Mouse (Mus musculus): ENCODE measurements at regions not wholly inside any gene's neighbourhood (a gene's known extent, or its start where the extent isn't known, plus 50 kb on each side); places are given as distances from the start of the nearest gene placed in this dataset.
A peak's percentile ranks its signal among the peaks of the same experiment; 100 is the strongest.

- Histone ChIP-seq H3K9me3 (ENCODE audit: control insufficient read depth, low read length) (no peaks in the 10 kb centered on the region), H3K36me3 (ENCODE audit: control insufficient read depth, insufficient read depth, low read length) (no peaks in the 10 kb centered on the region), H3K27ac (replicated peaks; ENCODE audit: low read depth, low read length) (no peak overlapping the region), H3K27me3 (ENCODE audit: control insufficient read depth, insufficient read depth, low read length) (no peaks in the 10 kb centered on the region), H3K4me2 (replicated peaks; ENCODE audit: low read depth, low read length, severe bottlenecking) (no peak overlapping the region), H3K4me3 (replicated peaks; ENCODE audit: low read length) (no peak overlapping the region), H3K9ac (ENCODE audit: low read depth, low read length, severe bottlenecking) (no peak overlapping the region), H3K4me1 (ENCODE audit: control insufficient read depth, insufficient read depth, low read length) (no peaks in the 10 kb centered on the region)
- WGBS, result 74% methylated on average over 12 of the region's 12 CpGs
- DNase-seq (ENCODE audit: low spot score), result no peak
- ATAC-seq (ENCODE audit: low FRiP score, low read depth), result no peak
- TF ChIP-seq POLR2A (IDR thresholded peaks at IDR 0.05; ENCODE audit: borderline replicate concordance, extremely low read depth, insufficient read depth, insufficient read length), result no peak
Observed at GRCm38 (mm10) chr15:61689776-61690397, 767.1 kb upstream of the A1bg start.

GRCm38 (mm10) chr15:61682968-61683367 is 760.2 kb upstream of the A1bg start:
- TF ChIP-seq POLR2A (IDR thresholded peaks at IDR 0.05; ENCODE audit: borderline replicate concordance, extremely low read depth, insufficient read depth, insufficient read length), result no peak
- no peaks in the 10 kb centered on the region for H3K36me3 ChIP-seq (ENCODE audit: control insufficient read depth, insufficient read depth, low read length)
- no peak overlapping the region for H3K27ac ChIP-seq (replicated peaks; ENCODE audit: low read depth, low read length)
- WGBS, result 68% methylated on average over 4 of the region's 4 CpGs
- no peak overlapping the region for H3K4me3 ChIP-seq (replicated peaks; ENCODE audit: low read length)
- no peaks in the 10 kb centered on the region for H3K4me1 ChIP-seq (ENCODE audit: control insufficient read depth, insufficient read depth, low read length)
- H3K9ac ChIP-seq (ENCODE audit: low read depth, low read length, severe bottlenecking), result no peak overlapping the region
- H3K4me2 ChIP-seq (replicated peaks; ENCODE audit: low read depth, low read length, severe bottlenecking), result no peak overlapping the region
- ATAC-seq (ENCODE audit: low FRiP score, low read depth), result no peak
- no peak for DNase-seq (ENCODE audit: low spot score)
- H3K27me3 ChIP-seq (ENCODE audit: control insufficient read depth, insufficient read depth, low read length), result no peaks in the 10 kb centered on the region
- no peaks in the 10 kb centered on the region for H3K9me3 ChIP-seq (ENCODE audit: control insufficient read depth, low read length)

DNA sequence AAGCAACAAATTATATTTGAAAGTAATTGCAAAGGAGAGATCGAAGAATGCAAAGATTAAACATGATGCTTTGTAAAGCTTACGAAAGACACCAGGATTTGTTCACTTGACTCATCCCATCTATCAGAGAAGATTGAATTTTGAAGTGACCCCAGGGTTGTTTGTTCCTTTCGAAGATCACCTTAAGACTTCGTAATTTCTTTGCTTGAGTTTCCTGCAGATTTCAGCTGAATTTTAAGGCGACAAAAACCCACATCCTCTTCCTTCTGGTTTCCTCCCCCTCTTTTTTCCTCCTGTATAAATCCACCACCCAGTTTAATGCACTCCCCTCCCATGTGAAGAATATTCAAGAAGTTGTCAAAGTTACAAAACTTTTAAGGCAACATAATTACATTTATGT is 747.7 kb upstream of the A1bg start:
- no peak overlapping the region for H3K4me3 ChIP-seq (replicated peaks; ENCODE audit: low read length)
- H3K4me2 ChIP-seq (replicated peaks; ENCODE audit: low read depth, low read length, severe bottlenecking), result no peak overlapping the region
- no peak for ATAC-seq (ENCODE audit: low FRiP score, low read depth)
- TF ChIP-seq POLR2A (IDR thresholded peaks at IDR 0.05; ENCODE audit: borderline replicate concordance, extremely low read depth, insufficient read depth, insufficient read length), result no peak
- 82% methylated on average over 5 of the region's 5 CpGs for WGBS
- H3K9me3 ChIP-seq (ENCODE audit: control insufficient read depth, low read length), result no peaks in the 10 kb centered on the region
- no peaks in the 10 kb centered on the region for H3K36me3 ChIP-seq (ENCODE audit: control insufficient read depth, insufficient read depth, low read length)
- no peak for DNase-seq (ENCODE audit: low spot score)
- H3K9ac ChIP-seq (ENCODE audit: low read depth, low read length, severe bottlenecking), result no peak overlapping the region
- no peaks in the 10 kb centered on the region for H3K27me3 ChIP-seq (ENCODE audit: control insufficient read depth, insufficient read depth, low read length)
- H3K4me1 ChIP-seq (ENCODE audit: control insufficient read depth, insufficient read depth, low read length), result no peaks in the 10 kb centered on the region
- no peak overlapping the region for H3K27ac ChIP-seq (replicated peaks; ENCODE audit: low read depth, low read length)

DNA sequence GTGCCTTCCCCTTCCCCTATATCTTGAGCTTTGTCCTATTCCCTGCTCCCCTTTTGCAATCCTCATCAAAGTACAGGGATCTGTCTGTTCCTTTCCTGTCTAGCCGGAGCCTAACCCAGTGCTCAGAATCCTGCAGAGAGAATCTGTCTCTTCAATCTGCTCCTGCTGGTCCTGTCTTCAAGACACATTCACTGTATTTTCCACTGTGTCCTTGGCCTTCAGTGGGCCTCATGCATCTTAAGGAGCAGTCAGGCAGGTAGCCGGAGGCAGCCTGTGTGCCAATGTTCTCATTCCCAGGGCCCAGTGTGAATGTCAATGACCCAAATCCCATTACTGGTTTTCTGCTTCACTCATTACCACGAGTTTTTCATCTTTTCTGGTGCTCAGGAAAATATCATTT is 737.8 kb upstream of the A1bg start:
- TF ChIP-seq POLR2A (IDR thresholded peaks at IDR 0.05; ENCODE audit: borderline replicate concordance, extremely low read depth, insufficient read depth, insufficient read length), result no peak
- Histone ChIP-seq H3K27ac (replicated peaks; ENCODE audit: low read depth, low read length) (no peak overlapping the region), H3K9me3 (ENCODE audit: control insufficient read depth, low read length) (no peaks in the 10 kb centered on the region), H3K36me3 (ENCODE audit: control insufficient read depth, insufficient read depth, low read length) (no peaks in the 10 kb centered on the region), H3K4me3 (replicated peaks; ENCODE audit: low read length) (no peak overlapping the region), H3K9ac (ENCODE audit: low read depth, low read length, severe bottlenecking) (no peak overlapping the region), H3K4me2 (replicated peaks; ENCODE audit: low read depth, low read length, severe bottlenecking) (no peak overlapping the region), H3K27me3 (ENCODE audit: control insufficient read depth, insufficient read depth, low read length) (no peaks in the 10 kb centered on the region), H3K4me1 (ENCODE audit: control insufficient read depth, insufficient read depth, low read length) (no peaks in the 10 kb centered on the region)
- WGBS, result 62% methylated on average over 3 of the region's 3 CpGs
- DNase-seq (ENCODE audit: low spot score) (no peak), ATAC-seq (ENCODE audit: low FRiP score, low read depth) (no peak)

DNA sequence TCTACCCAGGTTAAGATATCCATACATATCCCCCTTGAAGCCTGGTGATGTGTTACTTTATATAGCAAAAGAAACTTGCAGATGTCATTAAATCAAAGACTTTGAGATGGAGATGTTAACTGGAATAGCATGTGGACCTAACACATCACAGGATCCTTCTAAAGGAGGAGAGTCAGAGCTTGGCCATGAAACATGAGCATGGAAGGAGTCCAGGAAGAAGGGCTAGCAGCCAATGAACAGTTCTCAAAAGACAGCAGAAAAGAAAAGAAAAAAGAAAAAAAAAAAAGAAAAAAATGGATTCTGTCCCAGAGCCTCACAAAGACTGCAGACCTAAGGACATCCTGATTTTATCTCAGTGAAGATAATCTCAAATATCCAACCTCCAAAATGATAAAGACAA is 734.1 kb upstream of the A1bg start:
- no peak overlapping the region for H3K27ac ChIP-seq (replicated peaks; ENCODE audit: low read depth, low read length)
- no peaks in the 10 kb centered on the region for H3K4me1 ChIP-seq (ENCODE audit: control insufficient read depth, insufficient read depth, low read length)
- no peaks in the 10 kb centered on the region for H3K36me3 ChIP-seq (ENCODE audit: control insufficient read depth, insufficient read depth, low read length)
- H3K4me2 ChIP-seq (replicated peaks; ENCODE audit: low read depth, low read length, severe bottlenecking), result no peak overlapping the region
- H3K4me3 ChIP-seq (replicated peaks; ENCODE audit: low read length), result no peak overlapping the region
- no peak overlapping the region for H3K9ac ChIP-seq (ENCODE audit: low read depth, low read length, severe bottlenecking)
- H3K9me3 ChIP-seq (ENCODE audit: control insufficient read depth, low read length), result no peaks in the 10 kb centered on the region
- ATAC-seq (ENCODE audit: low FRiP score, low read depth), result no peak
- no peak for TF ChIP-seq POLR2A (IDR thresholded peaks at IDR 0.05; ENCODE audit: borderline replicate concordance, extremely low read depth, insufficient read depth, insufficient read length)
- H3K27me3 ChIP-seq (ENCODE audit: control insufficient read depth, insufficient read depth, low read length), result no peaks in the 10 kb centered on the region
- DNase-seq (ENCODE audit: low spot score), result peak; percentile 41

GRCm38 (mm10) chr15:61654846-61655245 is 732.0 kb upstream of the A1bg start:
- Histone ChIP-seq H3K4me1 (ENCODE audit: control insufficient read depth, insufficient read depth, low read length) (no peaks in the 10 kb centered on the region), H3K4me3 (replicated peaks; ENCODE audit: low read length) (no peak overlapping the region), H3K36me3 (ENCODE audit: control insufficient read depth, insufficient read depth, low read length) (no peaks in the 10 kb centered on the region), H3K27ac (replicated peaks; ENCODE audit: low read depth, low read length) (no peak overlapping the region), H3K9ac (ENCODE audit: low read depth, low read length, severe bottlenecking) (no peak overlapping the region), H3K4me2 (replicated peaks; ENCODE audit: low read depth, low read length, severe bottlenecking) (no peak overlapping the region), H3K27me3 (ENCODE audit: control insufficient read depth, insufficient read depth, low read length) (no peaks in the 10 kb centered on the region), H3K9me3 (ENCODE audit: control insufficient read depth, low read length) (no peaks in the 10 kb centered on the region)
- no peak for TF ChIP-seq POLR2A (IDR thresholded peaks at IDR 0.05; ENCODE audit: borderline replicate concordance, extremely low read depth, insufficient read depth, insufficient read length)
- ATAC-seq (ENCODE audit: low FRiP score, low read depth), result no peak
- DNase-seq (ENCODE audit: low spot score), result no peak
- WGBS, result 100% methylated on average over 1 of the region's 1 CpGs
